Mouse (Mus musculus) neural tube, embryonic 14.5 days (tissue): ENCODE measurements around the gene Lpp. TPM values are rescaled to one million over a fixed set of nuclear protein-coding genes. Genes with fewer than 3 reads are reported as not detected.

Experiments used
- ATAC-seq: fragments of 200-750 bp; cut with Nextera tagmentation; 2 replicates; pipeline ENCODE4 v1.8.0; 2017; ENCODE audit warnings: low read depth, mild to moderate bottlenecking, moderate TSS enrichment, moderate library complexity
- H3K27ac ChIP-seq: fragments of 300-500 bp; sonication (generic); 2 replicates; pipeline ENCODE4 v1.5.1; 2014; ENCODE audit warnings: low read depth, mild to moderate bottlenecking, control low read depth, low read length, moderate library complexity, mixed read lengths
- H3K27me3 ChIP-seq: fragments of 300-500 bp; sonication (generic); 2 replicates; pipeline ENCODE4 v1.6.1; 2014; ENCODE audit warnings: low read length; ENCODE audit not compliant: control insufficient read depth, insufficient read depth
- H3K36me3 ChIP-seq: fragments of 300-500 bp; sonication (generic); 2 replicates; pipeline ENCODE4 v1.6.1; 2014; ENCODE audit warnings: low read length, mixed read lengths; ENCODE audit not compliant: control insufficient read depth, insufficient read depth
- H3K4me1 ChIP-seq: fragments of 300-500 bp; sonication (generic); 2 replicates; pipeline ENCODE4 v1.6.1; 2014; ENCODE audit warnings: low read length; ENCODE audit not compliant: control insufficient read depth, insufficient read depth
- H3K4me2 ChIP-seq: fragments of 300-500 bp; sonication (generic); 2 replicates; pipeline ENCODE4 v1.6.1; 2014; ENCODE audit warnings: mild to moderate bottlenecking, low read depth, low read length, control low read depth
- H3K4me3 ChIP-seq: fragments of 300-500 bp; sonication (generic); 2 replicates; pipeline ENCODE4 v1.5.1; 2014; ENCODE audit warnings: low read depth, low read length, control low read depth, mixed read lengths
- H3K9ac ChIP-seq: fragments of 300-500 bp; sonication (generic); replicated peaks from 2 replicates; pipeline ENCODE4 v1.6.1; 2014; ENCODE audit warnings: low read depth, mild to moderate bottlenecking, control low read depth, low read length, mixed read lengths
- H3K9me3 ChIP-seq: fragments of 300-500 bp; sonication (generic); 2 replicates; pipeline ENCODE4 v1.6.1; 2016; ENCODE audit warnings: low read length; ENCODE audit not compliant: control insufficient read depth
- WGBS: fragments of 180-500 bp; shearing (Covaris S2); extraction: QIAGEN DNeasy Blood & Tissue Kit; methylation state at CpG from one replicate; pipeline ENCODE4 v1.1.7; 2014; 5-methylcytosine and 5-hydroxymethylcytosine counted together
- polyA plus RNA-seq: library from polyadenylated mRNA; unstranded; fragments of >200 nt; fragmentation: Nextera tagmentation; extraction: Ambion mirVana; gene quantifications from 2 replicates; pipeline ENCODE4 v1.2.1, GENCODE M21; 2014

Lpp gene
- polyA plus RNA-seq, 1 experiment from 2014 or later, result 7.0 TPM

- 88% methylated on average over 2 of the region's 2 CpGs for WGBS
- H3K4me3 ChIP-seq, result peak overlapping the region; percentile 88; the same call in 1 of the 2 replicates
Observed at GRCm38 (mm10) chr16:24395100-24395499, 1.8 kb downstream of the Lpp start.

DNA sequence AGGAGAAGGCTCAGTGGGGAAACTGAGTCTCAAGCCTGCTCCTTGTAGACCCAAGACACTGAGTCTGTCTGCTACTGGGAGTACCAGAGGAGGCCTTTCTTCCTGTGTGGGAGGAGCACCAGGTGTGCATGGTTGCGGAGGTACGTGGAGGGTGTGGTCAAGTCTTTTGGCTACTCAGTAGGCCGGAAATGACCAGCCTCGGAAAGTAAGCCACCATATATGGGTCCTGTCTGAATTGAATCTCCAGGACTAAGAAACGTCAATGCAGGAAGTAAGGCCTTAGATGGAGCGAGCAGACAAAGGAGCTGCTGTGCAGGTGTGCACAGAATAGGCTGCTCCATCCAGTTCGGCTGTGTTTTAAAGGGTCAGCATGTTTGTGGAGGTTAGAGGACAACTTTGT, 3.2 kb downstream of the Lpp start:
- H3K9ac ChIP-seq, result no peak overlapping the region
- no peaks in the 10 kb centered on the region for H3K9me3 ChIP-seq
- H3K4me1 ChIP-seq, result 0 out of 2 replicates have a peak, but pooled peaks cover 7% of the 10 kb centered on the region
- 95% methylated on average over 7 of the region's 7 CpGs for WGBS
- H3K27ac ChIP-seq, result no peak overlapping the region
- no peak for ATAC-seq
- H3K4me2 ChIP-seq, result no peak overlapping the region
- no peaks in the 10 kb centered on the region for H3K27me3 ChIP-seq
- H3K4me3 ChIP-seq, result no peak overlapping the region
- no peaks in the 10 kb centered on the region for H3K36me3 ChIP-seq

More at GRCm38 (mm10) chr16:24395100-24395499, 1.8 kb downstream of the Lpp start:
- Histone ChIP-seq H3K9ac (no peak overlapping the region), H3K27me3 (no peaks in the 10 kb centered on the region), H3K4me1 (0 out of 2 replicates have a peak, but pooled peaks cover 7% of the 10 kb centered on the region), H3K9me3 (no peaks in the 10 kb centered on the region), H3K36me3 (no peaks in the 10 kb centered on the region), H3K27ac (no peak overlapping the region), H3K4me2 (peak overlapping the region; percentile 84)
- ATAC-seq, result no peak

DNA sequence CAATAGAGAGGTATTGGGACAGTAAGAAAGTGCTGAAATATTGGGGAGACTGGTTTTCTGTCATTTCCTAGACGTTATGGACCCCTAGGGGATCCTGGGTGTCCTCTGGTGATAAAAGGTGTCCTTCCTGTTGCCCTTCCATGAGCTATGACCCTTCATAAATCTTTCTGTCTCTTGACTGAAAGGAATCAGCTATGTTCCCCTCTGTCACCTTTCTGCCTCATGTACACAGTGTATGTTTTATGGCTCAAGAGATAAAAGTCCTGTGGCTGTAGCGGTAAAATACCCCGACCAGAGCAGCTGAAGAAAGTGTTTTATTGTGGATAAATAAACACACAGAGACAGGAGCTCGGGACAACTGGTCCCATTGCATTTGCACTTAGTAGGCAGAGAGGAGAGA, 5.2 kb downstream of the Lpp start:
- no peaks in the 10 kb centered on the region for H3K27me3 ChIP-seq
- WGBS, result 6% methylated on average over 4 of the region's 4 CpGs
- H3K4me1 ChIP-seq, result 0 out of 2 replicates have a peak, but pooled peaks cover 7% of the 10 kb centered on the region
- H3K27ac ChIP-seq, result no peak overlapping the region
- H3K9me3 ChIP-seq, result no peaks in the 10 kb centered on the region
- H3K4me3 ChIP-seq, result no peak overlapping the region
- no peak for ATAC-seq
- H3K9ac ChIP-seq, result no peak overlapping the region
- no peaks in the 10 kb centered on the region for H3K36me3 ChIP-seq
- H3K4me2 ChIP-seq, result no peak overlapping the region

- Histone ChIP-seq H3K36me3 (no peaks in the 10 kb centered on the region), H3K4me1 (0 out of 2 replicates have a peak, but pooled peaks cover 7% of the 10 kb centered on the region), H3K4me2 (no peak overlapping the region), H3K9ac (no peak overlapping the region), H3K4me3 (no peak overlapping the region), H3K9me3 (no peaks in the 10 kb centered on the region), H3K27ac (no peak overlapping the region), H3K27me3 (no peaks in the 10 kb centered on the region)
- ATAC-seq, result no peak
- WGBS, result 65% methylated on average over 3 of the region's 3 CpGs
Observed at GRCm38 (mm10) chr16:24398893-24399292, 5.6 kb downstream of the Lpp start.

DNA sequence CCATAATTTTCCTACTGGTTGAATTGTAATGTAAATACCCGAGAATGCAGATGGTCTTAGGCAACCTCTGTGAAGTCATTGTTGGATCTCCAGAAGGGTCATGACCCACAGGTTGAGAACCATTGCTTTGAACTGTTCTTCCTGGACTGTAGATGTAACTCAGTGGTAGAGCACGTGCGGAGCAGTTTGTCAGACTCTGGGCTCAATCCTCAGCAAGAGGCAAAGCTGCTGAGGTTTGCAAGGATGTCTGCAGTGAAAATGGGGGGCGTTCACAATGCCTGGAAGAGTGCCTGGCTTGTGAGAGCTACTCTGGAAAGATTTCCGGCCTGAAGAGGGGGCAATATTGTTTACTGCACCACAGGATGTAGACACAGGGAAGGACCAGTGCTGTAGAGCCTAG, 6.2 kb downstream of the Lpp start:
- H3K27me3 ChIP-seq, result no peaks in the 10 kb centered on the region
- no peaks in the 10 kb centered on the region for H3K36me3 ChIP-seq
- no peak overlapping the region for H3K4me2 ChIP-seq
- 71% methylated on average over 5 of the region's 5 CpGs for whole genome bisulfite sequencing
- no peaks in the 10 kb centered on the region for H3K9me3 ChIP-seq
- no peak overlapping the region for H3K27ac ChIP-seq
- no peak overlapping the region for H3K9ac ChIP-seq
- ATAC-seq, result no peak
- H3K4me1 ChIP-seq, result 0 out of 2 replicates have a peak, but pooled peaks cover 7% of the 10 kb centered on the region
- no peak overlapping the region for H3K4me3 ChIP-seq

DNA sequence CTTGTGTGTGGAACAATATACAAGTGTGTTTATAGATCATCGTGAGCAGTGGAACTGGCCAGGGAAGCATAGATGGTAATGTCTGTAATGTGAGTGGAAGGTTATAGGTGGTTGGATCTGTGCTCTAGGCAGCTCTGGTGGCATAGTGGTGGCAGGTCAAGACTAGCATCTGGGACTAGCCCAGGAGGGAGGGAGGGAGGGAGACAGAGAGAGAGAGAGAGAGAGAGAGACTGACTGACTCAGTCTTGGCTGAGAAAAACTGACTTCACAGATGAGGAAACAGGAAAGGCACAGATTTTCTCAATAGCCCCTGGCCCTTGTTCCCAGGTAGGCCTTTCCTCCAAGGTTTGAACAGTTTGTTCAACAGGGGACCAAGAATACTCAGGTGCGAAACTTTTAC, 7.5 kb downstream of the Lpp start:
- no peak overlapping the region for H3K27ac ChIP-seq
- no peak for ATAC-seq

DNA sequence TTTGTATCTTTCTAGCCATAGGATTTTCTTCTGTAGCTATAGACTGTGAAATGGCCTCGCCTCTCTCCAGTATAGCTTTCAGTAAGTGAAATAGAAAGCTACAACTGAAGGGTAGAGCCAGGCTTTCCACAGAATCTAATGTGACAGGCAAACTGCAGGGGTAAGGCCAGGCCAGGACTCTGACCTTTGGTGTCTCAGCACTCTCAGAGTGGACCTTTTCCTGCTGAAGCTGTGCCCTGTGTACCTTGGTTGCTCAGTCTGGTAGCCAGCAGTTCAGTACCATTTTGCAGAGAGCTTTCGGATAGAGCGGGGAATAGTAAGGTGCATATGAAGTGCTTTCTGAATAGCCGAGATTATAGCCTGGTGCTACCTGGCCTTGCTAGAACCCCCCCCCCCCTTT, 9.5 kb downstream of the Lpp start:
- 92% methylated on average over 4 of the region's 4 CpGs for WGBS
- Histone ChIP-seq H3K9me3 (no peaks in the 10 kb centered on the region), H3K27me3 (no peaks in the 10 kb centered on the region), H3K36me3 (no peaks in the 10 kb centered on the region), H3K4me3 (no peak overlapping the region), H3K4me2 (no peak overlapping the region), H3K27ac (no peak overlapping the region), H3K4me1 (0 out of 2 replicates have a peak, but pooled peaks cover 4% of the 10 kb centered on the region), H3K9ac (no peak overlapping the region)
- no peak for ATAC-seq

More for the DNA sequence above, 7.5 kb downstream of the Lpp start:
- no peaks in the 10 kb centered on the region for H3K36me3 ChIP-seq
- H3K27me3 ChIP-seq, result no peaks in the 10 kb centered on the region
- H3K4me1 ChIP-seq, result 0 out of 2 replicates have a peak, but pooled peaks cover 4% of the 10 kb centered on the region
- no peaks in the 10 kb centered on the region for H3K9me3 ChIP-seq
- H3K4me2 ChIP-seq, result no peak overlapping the region
- H3K9ac ChIP-seq, result no peak overlapping the region
- no peak overlapping the region for H3K4me3 ChIP-seq
- WGBS, result 100% methylated on average over 2 of the region's 2 CpGs

DNA sequence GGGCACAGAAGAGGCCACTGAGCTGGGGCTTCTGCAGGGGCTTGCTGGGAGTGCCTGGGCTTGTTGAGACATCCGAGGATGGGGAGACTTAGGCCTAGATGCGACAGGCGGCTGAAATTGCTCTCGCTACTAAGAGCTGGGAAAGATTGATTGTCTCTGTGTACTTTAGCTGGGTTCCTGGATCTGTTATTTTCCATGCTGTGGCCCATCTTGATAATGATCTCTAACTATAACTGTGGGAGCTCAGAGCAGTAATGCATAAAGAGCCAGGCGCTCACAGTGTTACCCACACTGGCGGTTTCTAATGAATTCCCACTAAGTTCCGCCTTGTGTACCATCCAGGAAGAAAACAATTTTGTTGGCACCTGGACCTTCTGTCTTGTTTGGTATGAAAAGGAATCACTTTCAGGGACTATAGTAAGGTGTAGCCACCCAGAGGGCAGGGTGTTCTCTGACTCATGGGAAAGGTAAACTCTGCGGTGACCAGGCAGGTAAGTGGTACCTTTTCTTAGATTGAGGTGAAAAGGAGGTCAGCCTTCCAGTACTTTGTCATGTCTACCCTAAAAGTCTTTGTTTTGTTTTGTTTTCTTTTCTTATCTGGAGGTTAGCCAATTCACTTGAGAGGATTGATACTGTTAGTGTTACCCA, 10.6 kb downstream of the Lpp start:
- H3K27me3 ChIP-seq, result no peaks in the 10 kb centered on the region
- H3K4me3 ChIP-seq, result no peak overlapping the region
- WGBS, result 91% methylated on average over 8 of the region's 8 CpGs
- H3K4me2 ChIP-seq, result no peak overlapping the region
- no peak overlapping the region for H3K27ac ChIP-seq
- H3K36me3 ChIP-seq, result no peaks in the 10 kb centered on the region
- 0 out of 2 replicates have a peak, but pooled peaks cover under 1% of the 10 kb centered on the region for H3K4me1 ChIP-seq
- H3K9me3 ChIP-seq, result no peaks in the 10 kb centered on the region
- no peak overlapping the region for H3K9ac ChIP-seq
- ATAC-seq, result no peak

GRCm38 (mm10) chr16:24406521-24406920, 13.2 kb downstream of the Lpp start:
- H3K4me3 ChIP-seq, result no peak overlapping the region
- no peak for ATAC-seq
- H3K4me2 ChIP-seq, result no peak overlapping the region
- H3K9me3 ChIP-seq, result no peaks in the 10 kb centered on the region
- H3K27ac ChIP-seq, result no peak overlapping the region
- H3K27me3 ChIP-seq, result no peaks in the 10 kb centered on the region
- H3K9ac ChIP-seq, result no peak overlapping the region
- H3K4me1 ChIP-seq, result no peaks in the 10 kb centered on the region
- 94% methylated on average over 2 of the region's 2 CpGs for WGBS
- no peaks in the 10 kb centered on the region for H3K36me3 ChIP-seq
